Mouse (Mus musculus) CH12.LX (cell line): ENCODE results near the gene Oaz1. TPM values are rescaled to one million over a fixed set of nuclear protein-coding genes. Genes with fewer than 3 reads are reported as not detected.
A peak's percentile ranks its signal among the peaks of the same experiment; 100 is the strongest.

ENCODE experiments used
- DNase-seq: peaks from one replicate; pipeline ENCODE4 v3.0.0-alpha.2; 2013; ENCODE audit errors: extremely low read depth
- H3K27ac ChIP-seq: 2 replicates; pipeline ENCODE4 v1.5.1; 2012; ENCODE audit warnings: low read depth, mild to moderate bottlenecking, control low read depth, moderate library complexity; ENCODE audit not compliant: insufficient read depth
- H3K27me3 ChIP-seq: replicated peaks from 2 replicates; pipeline ENCODE3; 2012; ENCODE audit warnings: inconsistent platforms
- H3K36me3 ChIP-seq, 2 experiments: replicated peaks in 1 of 2; 2 replicates each; pipeline versions ENCODE3 to v1.6.1; 2012; ENCODE audit warnings: inconsistent platforms in 1 of 2, low read length in 1 of 2, mild to moderate bottlenecking in 1 of 2, mixed read lengths in 1 of 2, moderate library complexity in 1 of 2; ENCODE audit not compliant: control insufficient read depth in 1 of 2, insufficient read depth in 1 of 2
- H3K4me1 ChIP-seq, 2 experiments: 2 replicates each; pipeline ENCODE4 v1.6.1; 2012; ENCODE audit warnings: inconsistent platforms in 1 of 2, moderate library complexity in 1 of 2; ENCODE audit not compliant: insufficient read depth in 2 of 2, control insufficient read depth in 1 of 2
- H3K4me2 ChIP-seq: 2 replicates; pipeline ENCODE4 v1.6.1; 2012; ENCODE audit warnings: low read depth, mild to moderate bottlenecking, control low read depth; ENCODE audit not compliant: poor library complexity, insufficient read depth, severe bottlenecking
- H3K4me3 ChIP-seq, 3 experiments: fragments of 150-350 bp in 1 of 3; sonication (generic) in 1 of 3; replicated peaks in 1 of 3; 2 replicates each; pipeline versions ENCODE3 to v1.5.1; 2011 to 2012; ENCODE audit warnings: low read depth in 2 of 3, low read length in 2 of 3, mild to moderate bottlenecking in 2 of 3, moderate library complexity in 2 of 3, control low read depth in 1 of 3, improper control_type of control experiment in 1 of 3, inconsistent platforms in 1 of 3, mixed read lengths in 1 of 3; ENCODE audit not compliant: poor library complexity in 1 of 3
- H3K79me2 ChIP-seq: replicated peaks from 2 replicates; pipeline ENCODE4 v1.6.1; 2012; ENCODE audit warnings: mild to moderate bottlenecking, moderate library complexity; ENCODE audit not compliant: control insufficient read depth, poor library complexity, insufficient read depth, severe bottlenecking; ENCODE audit errors: extremely low read depth
- H3K9ac ChIP-seq: 2 replicates; pipeline ENCODE4 v1.6.1; 2012; ENCODE audit warnings: low read depth, mild to moderate bottlenecking, control low read depth, moderate library complexity; ENCODE audit not compliant: insufficient read depth
- H3K9me3 ChIP-seq: replicated peaks from 2 replicates; pipeline ENCODE3; 2012; ENCODE audit warnings: low read length, inconsistent platforms, mixed read lengths
- CHD2 ChIP-seq: IDR thresholded peaks from 2 replicates; pipeline ENCODE4 v1.6.1; 2011; ENCODE audit warnings: low read length, improper control_type of control experiment
- E2F4 ChIP-seq: IDR thresholded peaks from 2 replicates; pipeline ENCODE4 v1.6.1; 2011; ENCODE audit warnings: low read depth, low read length, improper control_type of control experiment; ENCODE audit not compliant: insufficient replicate concordance
- HCFC1 ChIP-seq: IDR thresholded peaks from 2 replicates; pipeline ENCODE4 v1.6.1; 2012; ENCODE audit warnings: low read depth, mild to moderate bottlenecking, inconsistent platforms, low read length, improper control_type of control experiment
- IRF4 ChIP-seq: IDR thresholded peaks from 2 replicates; pipeline ENCODE4 v1.6.1; 2014; ENCODE audit warnings: low read depth, mild to moderate bottlenecking, inconsistent platforms, low read length, improper control_type of control experiment
- JUN ChIP-seq: IDR thresholded peaks from 2 replicates; pipeline ENCODE4 v1.6.1; 2011; ENCODE audit warnings: low read depth, mild to moderate bottlenecking, low read length, improper control_type of control experiment, moderate library complexity; ENCODE audit not compliant: insufficient read depth
- JUND ChIP-seq: conservative IDR thresholded peaks from 2 replicates; pipeline ENCODE4 v1.6.1; 2011; ENCODE audit warnings: low read depth, low read length, improper control_type of control experiment
- MAFK ChIP-seq: IDR thresholded peaks from 2 replicates; pipeline ENCODE4 v1.6.1; 2011; ENCODE audit warnings: low read length, improper control_type of control experiment; ENCODE audit not compliant: insufficient replicate concordance
- MYC ChIP-seq: IDR thresholded peaks from 2 replicates; pipeline ENCODE4 v1.6.1; 2011; ENCODE audit warnings: low read depth, mild to moderate bottlenecking, improper control_type of control experiment, low read length
- PAX5 ChIP-seq: IDR thresholded peaks from 2 replicates; pipeline ENCODE4 v1.6.1; 2012; ENCODE audit warnings: low read length, inconsistent platforms, mixed read lengths
- RCOR1 ChIP-seq: conservative IDR thresholded peaks from 2 replicates; pipeline ENCODE4 v1.6.1; 2012; ENCODE audit warnings: low read depth, mild to moderate bottlenecking, inconsistent platforms, low read length, improper control_type of control experiment
- SIN3A ChIP-seq: IDR thresholded peaks from 2 replicates; pipeline ENCODE4 v1.6.1; 2012; ENCODE audit warnings: low read length, improper control_type of control experiment, inconsistent platforms
- ZC3H11A ChIP-seq: IDR thresholded peaks from 2 replicates; pipeline ENCODE4 v1.6.1; 2012; ENCODE audit warnings: low read depth, mild to moderate bottlenecking, inconsistent platforms, low read length, improper control_type of control experiment
- ZKSCAN1 ChIP-seq: IDR thresholded peaks from 2 replicates; pipeline ENCODE4 v1.6.1; 2012; ENCODE audit warnings: low read depth, inconsistent platforms, low read length, improper control_type of control experiment, borderline replicate concordance
- ZNF384 ChIP-seq: IDR thresholded peaks from 2 replicates; pipeline ENCODE4 v1.6.1; 2012; ENCODE audit warnings: low read depth, low read length, improper control_type of control experiment, inconsistent platforms
- dilution Hi-C: fragments of 300-500 bp; cut with MboI; formaldehyde crosslinking; loops from 2 replicates; pipeline ENCODE4 v1.14.3; 2020; ENCODE audit warnings: low sequenced_read_pairs; ENCODE audit not compliant: extremely low pct_unique_long_range_greater_than_20kb, extremely low pct_ligation_motif_present
- in situ Hi-C: fragments of 300-500 bp; cut with MboI; formaldehyde crosslinking; loops from 3 replicates; pipeline ENCODE4 v1.14.3; 2019; ENCODE audit warnings: low sequenced_read_pairs, low pct_ligation_motif_present, low pct_unique_long_range_greater_than_20kb, mixed read lengths
- polyA plus RNA-seq: library from polyadenylated mRNA; unstranded; fragments of >175 nt; gene quantifications from 2 replicates; pipeline ENCODE4 v1.2.1, GENCODE M21; 2012; ENCODE audit warnings: low read depth; ENCODE audit not compliant: insufficient read length
- total RNA-seq, 2 experiments: library from RNA; depleted of rRNA; stranded (reverse); fragments of 300-350 nt in 1 of 2; fragments of >200 nt in 1 of 2; gene quantifications; 2 replicates each; pipeline ENCODE4 v1.2.3; 2012 to 2014

Gene Oaz1
- total and polyA plus RNA-seq, 3 experiments, result 646 to 1,081 (median 899) TPM

DNA sequence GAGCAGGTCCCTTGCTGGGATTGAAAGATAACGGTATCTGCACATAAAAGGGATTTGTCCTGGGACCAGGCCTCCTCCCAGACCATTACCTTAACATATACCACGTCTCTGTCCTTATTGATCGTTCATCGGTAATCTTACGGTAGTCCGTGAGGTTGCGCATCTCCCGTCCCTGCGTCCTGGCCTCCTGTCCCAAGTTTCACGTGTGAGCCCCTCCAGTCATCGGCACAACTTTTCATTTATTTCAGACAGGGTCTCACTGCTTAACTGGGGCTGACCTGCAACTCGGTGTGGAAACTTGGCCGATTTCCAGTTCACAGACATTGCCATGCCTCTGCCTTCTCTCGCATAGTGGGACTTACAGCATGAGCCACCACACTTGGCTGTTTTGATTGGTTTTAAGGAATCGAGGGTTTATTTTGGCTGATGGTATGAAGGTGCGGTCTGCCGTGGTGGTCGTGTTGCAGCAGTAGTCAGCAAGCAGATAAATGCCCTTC is 27.3 kb upstream of the Oaz1 start:
- Histone ChIP-seq H3K9ac (peak overlapping the region; percentile 99), H3K27ac (peak overlapping the region; percentile 91), H3K4me2 (peak overlapping the region; percentile 73), H3K36me3 (peaks cover 54 to 68% of the 10 kb centered on the region in 2 experiments), H3K27me3 (no peaks in the 10 kb centered on the region), H3K79me2 (peaks cover 47% of the 10 kb centered on the region), H3K4me1 (peaks cover 10 to 33% of the 10 kb centered on the region in 2 experiments), H3K4me3 (peak overlapping the region; percentile 68 to 94 (median 87)), H3K9me3 (no peaks in the 10 kb centered on the region)
- dilution Hi-C loops (no loop called here), in situ Hi-C loops (loop anchor here (5.0 kb wide), 1 partner anchor 37 kb away; no protein-coding TSS in a partner anchor)
- no peak for TF ChIP-seq PAX5
- TF ChIP-seq SIN3A, result peak; percentile 30; the same call in 1 of the 2 replicates
- no peak for TF ChIP-seq MYC
- no peak for DNase-seq

DNA sequence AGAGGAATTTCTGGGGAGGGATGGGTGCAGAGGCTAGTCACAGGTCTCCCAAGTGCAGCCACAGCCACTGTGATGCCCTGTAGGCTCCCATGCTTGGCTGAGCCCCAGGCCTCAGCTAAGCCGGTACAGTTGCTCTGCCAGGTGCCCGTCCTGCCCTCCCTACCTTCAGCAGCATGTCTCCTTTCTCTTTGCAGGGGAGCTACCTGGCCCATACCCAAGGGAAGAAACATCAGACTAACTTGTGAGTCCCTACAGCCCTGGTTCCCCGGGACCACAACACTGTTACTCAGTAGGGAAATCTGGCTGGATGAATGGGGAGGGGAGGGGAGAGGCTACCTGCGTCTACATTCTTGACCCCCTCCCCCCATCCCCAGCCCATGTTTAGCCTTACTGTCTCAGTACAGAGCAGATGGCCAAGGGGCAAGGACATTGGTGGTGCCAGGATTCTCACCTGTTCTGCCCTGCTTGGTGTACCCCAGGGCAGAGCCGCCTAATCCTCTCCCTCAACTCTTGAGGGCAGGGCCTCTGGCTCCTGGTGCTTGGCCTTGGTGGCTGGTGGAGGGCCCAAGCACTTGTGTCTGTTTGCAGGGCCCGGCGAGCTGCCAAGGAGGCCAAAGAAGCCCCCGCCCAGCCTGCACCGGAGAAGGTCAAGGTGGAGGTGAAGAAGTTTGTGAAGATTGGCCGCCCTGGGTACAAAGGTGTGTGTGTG is 24.1 kb upstream of the Oaz1 start:
- Histone ChIP-seq H3K27me3 (no peaks in the 10 kb centered on the region), H3K4me1 (peaks cover 6 to 17% of the 10 kb centered on the region in 2 experiments), H3K27ac (no peak overlapping the region), H3K9ac (no peak overlapping the region), H3K9me3 (peaks cover 5% of the 10 kb centered on the region), H3K79me2 (peaks cover 35% of the 10 kb centered on the region), H3K4me3 (no peak overlapping the region), H3K4me2 (no peak overlapping the region), H3K36me3 (peaks cover 60 to 75% of the 10 kb centered on the region in 2 experiments)
- TF ChIP-seq HCFC1, result no peak
- TF ChIP-seq SIN3A, result no peak
- TF ChIP-seq ZNF384, result no peak
- TF ChIP-seq CHD2, result no peak
- in situ Hi-C loops (loop anchor here (10.0 kb wide), 1 partner anchor 192 kb away; no protein-coding TSS in a partner anchor), dilution Hi-C loops (no loop called here)
- DNase-seq, result no peak

DNA sequence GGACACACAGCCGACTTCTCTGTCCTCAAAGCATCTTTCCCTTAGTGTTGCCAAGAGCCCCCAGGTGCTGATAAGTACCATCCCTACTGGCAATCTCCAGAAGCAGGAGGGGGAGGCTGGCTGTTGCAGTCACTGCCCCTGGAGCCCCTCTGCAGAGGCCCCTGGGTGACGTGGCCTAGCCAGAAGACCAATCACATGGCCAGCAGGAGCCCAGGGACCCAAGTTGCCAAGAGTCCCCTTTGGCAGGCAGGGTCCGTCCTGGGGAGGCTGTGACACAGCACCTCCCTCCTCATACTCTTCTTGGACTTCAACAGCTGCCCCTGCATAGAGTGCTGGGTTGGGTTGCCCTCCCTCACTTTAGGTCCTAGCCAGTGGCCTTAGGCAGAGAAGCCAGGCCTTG is 23.5 kb upstream of the Oaz1 start:
- peaks cover 30% of the 10 kb centered on the region for H3K79me2 ChIP-seq
- H3K9ac ChIP-seq, result no peak overlapping the region
- no peak for DNase-seq
- H3K4me1 ChIP-seq, result peaks cover 6 to 17% of the 10 kb centered on the region in 2 experiments
- peaks cover 61 to 79% of the 10 kb centered on the region in 2 experiments for H3K36me3 ChIP-seq
- dilution Hi-C loops, result no loop called here
- no peaks in the 10 kb centered on the region for H3K27me3 ChIP-seq
- H3K4me3 ChIP-seq, result no peak overlapping the region
- H3K9me3 ChIP-seq, result peaks cover 5% of the 10 kb centered on the region
- in situ Hi-C loops, result loop anchor here (10.0 kb wide), 1 partner anchor 192 kb away; no protein-coding TSS in a partner anchor
- H3K4me2 ChIP-seq, result no peak overlapping the region
- no peak overlapping the region for H3K27ac ChIP-seq
- TF ChIP-seq RCOR1 (no peak), MAFK (no peak), JUND (no peak), MYC (no peak), ZKSCAN1 (no peak), HCFC1 (no peak), JUN (no peak), PAX5 (no peak), IRF4 (no peak), ZC3H11A (no peak), E2F4 (no peak)
- TF ChIP-seq, all 38 proteins: peak for 0
